Mouse (Mus musculus): Measurements from ENCODE around the gene Fus.
"Not testable (repeated sequence)": the region's sequence is repeated elsewhere in the genome, so short reads cannot be mapped to it uniquely, and the experiment has no call there.

GRCm38 (mm10) chr7:127942097-127942496 is 25.2 kb upstream of the Fus start:
- not testable (repeated sequence) for TF ChIP-seq POLR2A (IDR thresholded peaks at IDR 0.05; ENCODE audit: low read depth, low read length); CTCF (IDR thresholded peaks at IDR 0.05; ENCODE audit: extremely low read depth, insufficient read length, insufficient replicate concordance, low read depth, low read length)
